Mouse (Mus musculus) thymus, adult 18-20 months (tissue): Measurements from ENCODE around the gene Ccser1.
A peak's percentile ranks its signal among the peaks of the same experiment; 100 is the strongest.
"Not testable (repeated sequence)": the region's sequence is repeated elsewhere in the genome, so short reads cannot be mapped to it uniquely, and the experiment has no call there.

Experiments used
- DNase-seq, 2 experiments: peaks; one replicate each; pipeline ENCODE4 v3.0.0; 2022; ENCODE audit warnings: mixed read lengths in 2 of 2

Gene Ccser1

DNA sequence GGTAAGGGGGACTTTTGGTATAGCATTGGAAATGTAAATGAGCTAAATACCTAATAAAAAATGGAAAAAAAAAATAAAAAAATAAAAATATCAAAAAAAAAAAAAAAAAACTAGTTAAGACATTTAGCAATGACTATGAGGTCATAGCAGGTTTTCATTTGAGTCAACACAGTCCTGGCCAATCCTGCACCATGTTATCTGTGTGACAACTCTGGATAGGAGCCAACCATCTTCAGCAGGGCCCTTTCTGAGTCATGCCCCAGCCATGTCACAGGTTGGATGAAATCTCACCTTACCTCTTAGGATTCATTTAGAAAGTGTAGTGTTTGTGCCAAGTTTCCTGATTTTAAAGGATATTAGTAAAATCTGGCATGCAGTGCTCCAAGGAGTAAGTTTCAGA, 45.2 kb downstream of the Ccser1 start:
- DNase-seq = no peak

DNA sequence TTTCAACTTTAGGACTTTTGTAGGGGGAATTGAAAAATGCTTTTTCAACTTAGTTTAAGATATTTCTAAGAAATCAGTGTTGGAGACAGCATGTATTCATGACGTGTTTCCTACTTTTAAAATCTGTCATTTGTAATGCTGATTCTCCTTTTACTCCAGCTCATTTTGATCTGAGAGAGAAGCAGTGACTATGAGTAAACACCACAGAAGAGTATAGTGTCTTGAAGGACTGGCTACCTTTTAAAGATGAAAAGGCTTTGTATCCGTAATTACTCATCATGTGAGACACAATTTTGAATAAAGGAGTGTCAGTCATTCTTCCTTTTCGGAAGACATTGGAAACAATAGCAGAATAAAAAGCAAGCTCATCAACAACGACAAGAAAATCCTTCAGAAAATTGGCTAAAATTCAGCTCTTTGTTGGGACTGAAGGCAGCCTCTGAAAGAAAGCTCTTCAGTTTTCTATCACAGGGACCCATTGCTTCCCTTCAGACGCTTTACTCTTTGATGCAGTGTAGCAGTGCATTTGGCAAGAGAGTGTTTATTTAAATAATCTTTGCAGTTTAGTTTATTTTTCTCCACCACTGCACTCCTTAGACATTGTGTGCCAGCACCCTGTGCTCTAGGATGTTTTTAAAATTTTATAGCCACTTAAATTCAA, 50.1 kb downstream of the Ccser1 start:
- DNase-seq = no peak

- DNase-seq = no peak
These were observed 52.9 kb downstream of the Ccser1 start for GRCm38 (mm10) chr6:61233060-61233459.

DNA sequence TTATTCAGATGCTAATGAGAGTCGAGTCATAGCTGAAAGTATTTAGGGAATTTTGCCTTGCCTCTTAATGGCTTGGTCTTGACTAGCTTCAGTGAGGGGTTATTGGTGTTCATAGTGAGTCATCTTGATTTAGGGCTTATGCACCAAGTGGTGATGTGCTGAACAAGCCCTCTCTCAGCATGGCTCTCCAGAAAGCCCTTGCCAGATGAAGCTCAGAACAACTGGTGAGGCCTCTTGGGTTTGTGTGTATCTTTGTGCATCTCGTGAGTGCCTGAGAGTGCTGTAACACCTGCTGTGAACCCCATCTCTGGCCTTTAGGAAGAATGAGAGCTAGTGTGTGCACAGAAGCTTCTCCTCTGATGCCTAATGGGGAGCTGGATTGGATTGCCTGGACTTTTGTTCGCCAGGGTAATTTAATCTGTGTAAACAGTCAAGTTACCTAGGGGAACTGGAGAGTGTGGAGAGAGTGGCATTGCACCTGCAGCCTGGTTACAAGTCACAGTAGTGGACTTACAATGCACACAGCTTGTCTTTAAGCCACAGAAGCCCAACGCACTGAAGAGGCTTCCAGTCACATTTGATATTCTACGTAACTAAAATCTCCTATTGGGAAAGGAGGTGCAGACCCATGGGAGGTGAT, 53.5 kb downstream of the Ccser1 start:
- no peak for DNase-seq

DNA sequence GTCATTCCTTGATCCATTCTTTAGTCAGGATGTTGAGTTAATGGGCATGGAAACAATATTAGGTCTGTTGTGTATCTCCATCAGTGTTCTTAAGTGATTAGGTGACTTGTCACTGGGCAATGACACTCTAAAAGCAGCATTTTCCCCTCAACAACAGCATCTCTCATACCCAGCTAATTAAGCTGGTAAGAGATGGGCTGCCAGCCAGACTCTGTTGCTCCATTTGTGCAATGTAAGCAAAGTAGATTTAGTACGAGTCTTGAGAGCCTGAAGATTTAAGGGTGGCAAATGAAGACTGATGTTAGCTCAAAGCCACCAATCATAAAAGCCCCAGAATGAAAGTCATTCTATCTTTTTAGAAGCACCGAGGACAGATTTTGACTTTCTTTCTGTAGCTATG, 60.5 kb downstream of the Ccser1 start:
- DNase-seq = no peak

- no peak for DNase-seq
These were observed 62.4 kb downstream of the Ccser1 start for GRCm38 (mm10) chr6:61242556-61242955.

DNA sequence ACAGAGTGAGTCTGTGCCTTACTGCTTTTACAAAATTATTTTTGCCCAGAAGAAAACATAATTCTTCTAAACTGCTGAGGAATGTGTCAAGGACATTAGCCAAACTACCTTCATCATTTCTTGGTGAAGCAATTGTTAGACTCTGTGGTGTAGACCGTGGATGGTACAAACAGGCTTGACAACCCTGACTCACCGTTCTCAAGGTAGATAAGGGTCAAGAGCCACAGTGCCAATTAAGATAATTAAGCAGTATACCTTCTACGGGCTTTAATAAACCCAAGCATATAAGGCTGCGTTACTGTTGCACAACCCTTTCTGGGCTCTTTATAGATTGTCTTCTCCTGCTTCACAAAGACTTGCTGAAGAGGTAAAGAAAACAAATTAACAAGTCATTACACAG, 66.4 kb downstream of the Ccser1 start:
- DNase-seq = no peak

- no peak for DNase-seq
These were observed 67.8 kb downstream of the Ccser1 start for GRCm38 (mm10) chr6:61247842-61248472.

- no peak for DNase-seq
These were observed 68.6 kb downstream of the Ccser1 start for GRCm38 (mm10) chr6:61248700-61249099.

GRCm38 (mm10) chr6:61251232-61251631, 71.1 kb downstream of the Ccser1 start:
- DNase-seq = no peak

DNA sequence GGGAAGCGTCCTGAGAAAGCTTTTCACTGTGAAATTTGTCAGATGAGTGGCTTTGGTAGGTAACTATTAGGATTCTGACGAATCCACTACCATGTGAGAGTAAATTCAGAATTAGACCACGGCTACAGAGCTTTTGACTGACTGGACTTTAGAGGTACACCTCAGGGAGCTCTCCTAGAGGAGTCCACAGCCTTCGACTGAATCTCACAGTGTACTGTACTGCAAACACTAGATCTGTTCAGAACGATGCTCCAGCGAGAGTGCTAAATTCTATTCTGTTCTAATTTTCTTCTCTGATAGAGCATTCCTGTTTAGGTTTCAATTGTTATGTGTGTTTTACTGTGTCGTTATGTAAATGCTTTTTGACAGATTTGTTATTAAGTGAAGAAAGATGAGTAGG, 72.8 kb downstream of the Ccser1 start:
- no peak for DNase-seq

DNA sequence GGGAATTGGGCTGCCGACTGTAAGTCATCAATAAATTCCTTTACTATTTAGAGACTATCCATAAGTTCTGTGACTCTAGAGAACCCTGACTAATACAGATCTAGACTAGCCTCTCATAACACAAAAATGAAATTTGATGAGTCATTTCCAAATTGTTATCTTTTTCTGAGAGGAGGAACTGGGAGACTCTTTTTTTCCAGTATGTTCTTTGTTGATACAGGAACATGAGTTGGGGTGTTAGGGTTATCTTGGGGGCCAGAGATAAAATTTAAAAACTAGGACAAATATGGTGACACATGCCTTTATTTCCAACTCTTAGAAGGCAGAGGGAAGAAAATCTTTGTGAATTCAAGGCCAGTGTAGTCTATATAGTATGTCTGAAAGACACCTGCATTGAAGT, 75.8 kb downstream of the Ccser1 start:
- not testable (repeated sequence) for DNase-seq

- no peak for DNase-seq
These were observed 78.9 kb downstream of the Ccser1 start for GRCm38 (mm10) chr6:61258847-61259634.

GRCm38 (mm10) chr6:61261381-61261780, 81.3 kb downstream of the Ccser1 start:
- no peak for DNase-seq

DNA sequence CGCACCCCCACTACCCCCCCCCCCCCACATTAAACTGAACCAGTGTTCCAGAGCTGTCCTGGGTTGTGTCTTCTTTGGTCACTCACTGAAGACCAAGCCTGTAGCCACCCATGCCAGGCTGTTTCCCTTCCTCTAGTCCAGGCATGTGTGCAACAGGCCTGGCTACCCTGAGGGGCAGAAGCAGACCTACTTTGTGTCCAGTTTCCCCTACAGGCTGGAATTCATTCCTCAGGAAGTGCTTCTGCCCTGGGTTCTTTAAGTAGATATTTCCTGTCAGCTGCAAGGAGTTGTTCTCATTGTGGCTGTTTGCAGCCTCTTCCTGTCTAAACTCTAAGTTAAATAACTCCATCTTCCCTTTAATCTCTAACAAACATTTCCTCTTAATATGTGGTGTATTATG, 82.3 kb downstream of the Ccser1 start:
- peak; percentile 3 to 6 for DNase-seq

- DNase-seq = no peak
These were observed 83.2 kb downstream of the Ccser1 start for GRCm38 (mm10) chr6:61263291-61263690.

DNA sequence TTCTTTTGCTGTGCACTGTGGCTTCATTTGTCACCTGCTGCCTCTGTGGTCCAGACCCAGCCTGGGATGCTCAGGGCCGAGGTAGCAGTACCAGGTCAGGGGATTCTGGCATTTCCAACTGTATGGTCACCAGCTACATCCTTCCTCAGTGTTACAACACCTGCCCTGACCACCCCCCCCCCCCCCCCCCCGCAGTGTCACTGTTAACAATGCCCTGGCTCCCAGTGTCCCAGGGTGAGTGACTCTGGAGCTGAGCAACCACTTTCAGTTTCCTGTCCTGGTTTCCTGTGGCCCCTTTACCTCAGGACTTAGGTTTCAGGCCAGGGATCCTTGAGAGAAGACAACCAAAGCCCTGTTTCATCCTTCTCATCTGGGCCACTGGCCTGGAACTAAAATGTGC, 90.9 kb downstream of the Ccser1 start:
- DNase-seq = no peak

DNA sequence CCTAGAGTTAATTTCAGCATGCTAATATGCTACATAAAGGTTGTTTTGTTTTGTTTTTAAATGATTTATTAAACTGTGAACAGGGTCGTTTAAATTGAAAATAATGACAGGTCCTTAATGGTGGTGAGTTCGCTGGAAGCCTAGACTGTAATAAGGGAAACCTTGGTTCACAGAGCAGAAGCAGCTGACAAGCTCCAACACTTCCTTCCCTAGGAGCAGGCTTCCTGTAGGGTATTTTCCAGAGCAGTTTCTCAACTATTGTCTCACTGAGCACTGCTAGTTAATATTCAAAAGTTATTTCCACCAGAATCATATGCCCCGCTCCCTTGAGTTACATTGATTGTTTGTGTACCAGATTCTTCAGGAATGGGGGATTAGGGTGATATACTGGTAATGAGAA, 93.3 kb downstream of the Ccser1 start:
- no peak for DNase-seq

DNA sequence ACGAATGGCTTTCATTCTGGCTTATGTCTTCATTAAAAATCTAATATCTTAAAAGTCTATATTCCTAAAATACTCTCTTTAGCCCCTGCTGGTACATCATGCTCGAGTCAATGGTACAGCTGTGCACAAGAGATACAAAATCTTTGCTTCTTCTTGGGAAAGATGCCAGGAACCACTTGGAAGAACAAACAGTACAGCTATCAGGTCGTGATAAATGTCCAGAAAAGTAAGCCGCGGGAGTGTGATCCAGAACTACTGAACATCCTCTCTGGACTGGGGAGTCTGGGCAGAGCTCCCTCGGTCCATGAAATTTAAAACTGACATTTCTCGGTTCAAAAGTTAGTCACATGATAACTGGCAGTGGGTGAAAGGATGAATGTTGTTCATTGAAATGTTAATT, 99.4 kb downstream of the Ccser1 start:
- DNase-seq = no peak

DNA sequence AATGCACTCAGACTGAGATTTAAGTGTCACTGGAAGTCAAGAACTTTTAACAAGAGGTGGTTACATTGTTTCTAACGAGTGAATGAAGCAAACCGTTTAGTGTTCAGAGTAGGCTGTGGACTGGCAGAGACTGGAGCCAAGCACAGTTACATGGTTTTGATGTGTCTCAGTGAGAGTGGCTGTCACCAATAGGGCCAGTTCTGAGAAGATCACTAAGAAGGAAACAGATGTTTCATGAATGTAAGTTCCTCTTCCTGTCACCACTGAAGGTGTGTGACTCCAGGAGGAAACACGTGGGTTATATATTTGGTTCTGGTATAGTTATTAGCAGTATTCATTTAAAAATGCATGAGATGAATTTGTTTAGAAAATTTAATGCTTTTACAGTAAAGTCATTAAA, 112.8 kb downstream of the Ccser1 start:
- no peak for DNase-seq

- no peak for DNase-seq
These were observed 115.4 kb downstream of the Ccser1 start for GRCm38 (mm10) chr6:61295535-61295934.

DNA sequence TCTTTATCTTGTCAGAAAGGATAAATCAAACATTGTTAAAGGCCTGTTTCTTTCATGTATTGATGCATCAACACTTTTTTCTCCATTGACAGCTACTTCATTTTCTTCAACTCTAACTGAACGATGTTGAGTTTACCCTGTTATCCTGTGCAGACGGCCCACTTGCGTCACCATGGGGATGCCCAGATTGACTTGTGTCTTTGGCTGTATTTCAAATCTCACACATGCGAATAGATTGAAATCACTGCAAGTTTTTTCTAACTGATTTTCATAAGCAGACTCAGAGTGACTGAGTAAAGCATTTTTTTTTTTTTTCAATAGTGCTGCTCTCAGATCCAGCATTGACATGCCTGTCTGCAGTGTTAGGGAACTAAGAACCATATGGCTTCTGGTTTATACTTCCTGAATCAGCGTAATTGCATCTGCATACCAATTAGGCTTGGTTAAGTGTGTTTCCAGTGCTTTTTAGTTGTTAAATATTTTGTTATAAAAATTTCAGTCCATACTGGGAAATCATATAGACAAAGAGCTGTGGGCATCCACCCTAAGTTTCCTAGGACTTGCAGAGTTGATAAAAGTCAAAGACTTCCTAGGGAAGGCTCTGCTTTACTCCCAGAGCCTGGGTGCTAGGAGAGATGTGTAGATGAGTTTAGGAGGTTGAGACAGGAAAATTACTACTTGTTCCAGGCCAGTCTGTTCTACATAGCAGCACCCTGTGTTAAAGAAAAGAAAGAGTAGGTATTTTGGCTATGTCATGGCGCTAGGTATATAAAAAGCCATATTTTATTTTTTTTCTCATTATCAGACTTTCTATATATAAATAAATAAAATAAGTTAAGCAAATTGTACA, 116.3 kb downstream of the Ccser1 start:
- no peak for DNase-seq

GRCm38 (mm10) chr6:61300441-61300840, 120.3 kb downstream of the Ccser1 start:
- DNase-seq = no peak
